Mouse (Mus musculus): ENCODE measurements at regions not wholly inside any gene's neighbourhood (a gene's known extent, or its start where the extent isn't known, plus 50 kb on each side); places are given as distances from the start of the nearest gene placed in this dataset.

DNA sequence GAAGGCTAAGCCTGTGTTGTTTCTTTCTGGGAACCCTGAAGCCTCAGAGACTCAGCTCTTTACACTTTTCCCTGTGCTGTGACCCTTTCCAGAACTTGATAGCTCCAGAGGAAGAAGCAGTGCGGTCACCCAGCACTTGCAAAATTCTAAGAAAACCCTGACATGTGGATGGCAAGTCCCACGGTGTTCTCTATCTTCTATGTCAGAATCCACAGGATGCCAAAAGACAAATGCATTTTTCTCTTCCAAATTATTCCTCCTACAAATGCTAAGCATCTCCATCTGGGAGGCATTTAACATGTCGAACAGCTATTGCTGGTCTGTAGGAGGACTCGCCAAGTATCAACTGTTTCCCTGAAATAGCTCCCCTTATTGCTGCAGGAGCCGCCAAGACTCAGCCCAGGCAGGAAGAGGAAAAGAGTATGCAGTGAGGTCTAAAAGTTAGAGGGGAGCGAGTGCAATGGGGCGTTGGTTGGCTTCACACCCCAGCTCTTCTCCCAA lies 274.0 kb upstream of the Xylt1 start:
- no peak for DNase-seq (ENCODE audit: low spot score in 2 of 2)

DNA sequence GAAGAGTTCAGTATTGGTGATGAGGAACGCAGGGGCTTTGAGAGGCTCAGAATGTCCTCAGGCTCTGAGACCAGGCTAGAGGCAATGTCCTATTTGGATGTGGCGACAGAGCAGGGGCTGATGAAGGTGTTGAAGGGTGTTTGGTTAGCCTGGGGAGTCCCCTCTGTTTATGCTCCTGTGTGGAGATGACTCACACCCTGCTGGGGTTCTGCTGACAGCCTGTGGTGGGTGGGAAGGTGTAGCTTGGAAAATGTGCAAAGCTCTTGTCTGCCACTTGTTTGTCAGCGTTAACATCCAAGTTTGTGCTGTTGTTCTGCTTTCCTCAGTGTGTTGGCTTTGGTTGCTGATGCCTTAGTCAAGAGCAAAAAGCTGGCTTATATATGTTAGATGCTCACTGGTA lies 272.4 kb upstream of the Xylt1 start:
- DNase-seq (ENCODE audit: low spot score in 2 of 2), result no peak

DNA sequence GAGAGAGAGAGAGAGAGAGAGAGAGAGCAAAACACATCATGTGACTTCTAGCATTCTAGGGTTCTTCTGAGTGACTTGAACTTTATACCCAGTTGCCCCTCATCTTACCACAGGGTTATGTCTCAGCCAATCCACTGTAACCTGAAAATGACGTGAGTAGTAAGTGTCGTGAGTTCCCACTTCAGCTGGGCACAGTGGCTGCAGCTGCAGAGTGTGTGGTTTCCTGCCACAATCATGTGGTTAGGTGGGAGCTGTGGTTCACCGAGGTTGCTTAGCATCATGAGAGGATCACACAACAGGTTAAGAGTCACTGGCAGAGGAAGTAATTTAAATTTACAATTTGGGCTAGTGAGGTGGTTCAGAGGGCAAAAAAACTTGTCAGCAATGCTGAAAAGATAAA lies 253.1 kb upstream of the Xylt1 start:
- DNase-seq (ENCODE audit: low spot score in 2 of 2), result no peak

DNA sequence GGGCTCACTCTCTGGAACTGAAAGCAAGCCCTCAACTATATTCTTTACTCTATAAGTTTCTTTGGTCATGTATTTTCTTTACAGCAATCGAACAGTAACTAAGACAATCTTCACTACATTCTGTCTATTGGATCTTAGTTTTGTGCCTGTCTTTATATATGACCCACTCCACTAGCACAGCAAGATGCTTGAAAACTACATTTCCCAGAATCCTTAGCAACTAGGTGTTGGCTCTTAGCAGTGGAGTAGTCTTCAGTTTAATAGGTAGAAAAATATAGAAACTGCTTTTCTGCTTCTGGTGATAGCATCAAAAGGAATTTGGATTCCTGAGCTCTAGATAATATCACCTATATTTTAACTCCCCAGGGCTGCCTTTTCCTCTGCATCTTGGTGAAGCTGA lies 245.9 kb upstream of the Xylt1 start:
- DNase-seq (ENCODE audit: low spot score in 2 of 2), result no peak

DNA sequence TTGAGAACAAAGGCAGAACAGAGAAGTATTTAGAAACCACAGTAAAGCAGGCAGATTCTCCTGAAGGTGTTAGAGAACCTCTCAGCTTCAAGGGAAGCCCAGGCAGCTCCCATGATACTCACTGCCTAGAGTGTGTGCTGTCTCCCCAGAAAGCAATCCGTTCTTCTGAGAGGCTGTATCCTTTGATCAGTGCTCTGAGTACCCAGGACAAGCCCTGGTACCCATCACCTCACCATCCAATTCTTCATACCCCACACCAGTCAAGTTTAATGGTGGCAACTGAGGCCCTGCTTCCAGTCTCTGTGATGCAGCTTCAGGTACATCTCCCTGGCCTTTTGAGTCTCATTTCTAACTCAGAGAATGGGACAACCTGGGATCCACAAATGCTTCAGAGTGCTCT lies 242.1 kb upstream of the Xylt1 start:
- DNase-seq (ENCODE audit: low spot score in 2 of 2), result no peak

DNA sequence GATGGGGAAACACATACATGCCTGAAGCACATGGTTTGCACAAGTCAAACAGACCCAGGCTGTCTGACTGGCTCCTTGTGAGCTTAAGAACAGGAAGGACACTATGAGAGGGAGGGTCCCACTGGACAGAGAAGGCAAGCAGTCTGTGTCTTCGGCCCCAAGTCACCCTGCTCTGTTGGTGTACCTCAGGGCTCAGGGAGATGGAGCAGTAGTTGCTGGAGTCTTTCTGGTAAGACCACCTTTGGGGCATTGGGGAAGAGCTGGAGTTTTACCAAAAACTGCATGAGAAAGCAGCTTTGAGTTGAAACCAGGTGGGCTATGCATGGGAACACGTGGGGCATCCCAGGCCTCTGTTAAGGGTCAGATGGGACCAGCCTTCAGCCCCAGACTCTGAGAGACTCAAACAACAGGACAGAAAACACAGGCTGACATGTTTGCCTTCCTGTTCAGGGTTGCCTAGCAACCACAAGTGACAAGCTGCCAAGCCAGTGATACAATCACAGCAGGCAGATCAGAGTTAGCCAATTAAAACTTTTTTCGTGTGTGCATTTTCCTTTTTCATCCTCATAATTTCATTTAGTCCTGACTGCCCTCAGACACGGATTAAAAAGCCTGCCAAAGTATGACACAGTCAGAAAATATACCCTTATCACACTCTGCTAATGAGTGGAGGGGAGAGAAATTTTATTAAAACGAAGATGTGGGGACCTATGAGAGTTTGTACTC lies 241.4 kb upstream of the Xylt1 start:
- peak in 1 of 2 experiments; percentile 69 for DNase-seq (ENCODE audit: low spot score in 2 of 2)

DNA sequence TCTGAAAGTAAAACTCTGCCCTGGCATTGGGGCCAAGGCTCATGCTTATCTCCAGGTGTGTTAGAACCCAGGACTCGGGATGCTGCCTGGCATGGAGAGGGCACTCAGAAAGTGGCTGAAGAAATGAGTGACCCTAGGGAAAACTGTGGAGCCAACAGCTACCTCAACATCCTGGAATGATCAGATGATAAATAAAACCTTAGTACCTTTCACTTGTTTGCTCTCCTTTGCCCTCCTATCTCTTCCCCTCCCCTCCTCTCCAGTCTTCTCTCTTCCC lies 240.9 kb upstream of the Xylt1 start:
- no peak for DNase-seq (ENCODE audit: low spot score in 2 of 2)

DNA sequence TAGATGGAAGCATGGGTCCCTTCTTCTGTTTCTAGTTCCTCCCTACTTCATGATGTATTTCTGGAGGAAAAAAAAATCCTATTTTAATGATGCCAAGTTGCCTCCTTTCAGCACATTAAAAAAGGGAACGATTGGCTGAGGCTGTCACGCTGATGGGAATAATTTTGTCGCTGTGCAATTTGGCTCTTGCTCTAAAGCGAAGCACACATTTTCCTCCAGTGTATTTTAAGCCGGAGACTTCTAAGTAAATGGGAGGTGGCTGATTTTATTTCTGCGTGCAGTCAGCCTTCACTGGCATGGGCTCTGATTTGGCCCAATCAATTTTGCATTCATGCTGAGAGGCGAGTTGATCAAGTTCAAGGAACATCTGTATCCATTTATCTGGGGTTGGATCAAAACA lies 234.0 kb upstream of the Xylt1 start:
- no peak for DNase-seq (ENCODE audit: low spot score in 2 of 2)

DNA sequence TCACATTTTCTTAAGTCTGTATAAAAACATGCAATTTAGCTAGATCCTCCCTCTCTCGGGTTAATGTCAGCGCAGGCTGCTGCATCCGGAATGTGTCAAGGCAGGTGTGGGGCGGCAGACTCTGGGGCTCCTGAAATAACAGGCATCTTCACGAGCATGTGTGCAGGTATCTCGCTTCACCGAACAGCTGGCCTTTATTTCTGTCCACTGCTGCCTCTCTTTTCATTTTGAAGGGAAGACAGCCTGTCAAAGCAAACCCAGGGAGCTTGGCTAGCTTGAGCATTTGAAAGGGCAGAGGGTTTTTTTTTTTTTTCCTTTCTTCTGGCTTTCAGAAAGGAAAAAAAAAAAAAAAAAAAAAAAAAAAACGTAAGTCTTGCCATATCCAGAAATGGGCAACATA lies 230.4 kb upstream of the Xylt1 start:
- DNase-seq (ENCODE audit: low spot score in 2 of 2), result no peak

DNA sequence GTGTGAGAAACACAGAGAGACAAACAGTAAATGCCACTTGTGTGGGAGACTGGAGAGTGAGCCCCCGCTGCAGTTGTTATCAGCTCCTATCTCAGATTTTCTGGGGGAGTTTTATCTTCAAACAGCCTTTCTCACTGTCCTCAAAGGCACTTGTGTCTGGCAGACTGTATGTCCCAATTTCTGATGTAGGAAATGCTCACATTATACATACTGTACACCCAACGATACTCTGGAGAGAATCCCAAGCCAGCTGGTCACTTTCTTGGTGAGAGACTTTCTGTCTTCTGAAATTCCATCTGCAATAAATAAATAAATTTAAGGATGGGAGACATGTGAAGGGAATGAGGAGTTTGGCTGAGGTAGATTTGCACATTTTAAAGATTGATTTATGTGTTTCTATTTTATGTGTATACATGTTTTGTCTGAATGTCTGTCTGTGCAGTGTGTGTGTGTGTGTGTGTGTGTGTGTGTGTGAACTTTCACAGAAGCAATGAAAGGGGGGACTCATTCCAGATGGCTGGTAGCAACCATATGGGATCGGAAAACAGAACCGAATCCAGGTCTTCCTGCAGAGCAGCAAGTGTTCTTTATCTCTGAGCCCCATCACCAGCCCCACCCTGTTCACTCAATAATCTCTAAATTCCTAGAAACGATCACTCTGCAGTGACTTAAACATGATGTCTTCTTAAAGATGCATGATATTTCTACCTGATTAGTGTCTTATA lies 226.8 kb upstream of the Xylt1 start:
- no peak for DNase-seq (ENCODE audit: low spot score in 2 of 2)

DNA sequence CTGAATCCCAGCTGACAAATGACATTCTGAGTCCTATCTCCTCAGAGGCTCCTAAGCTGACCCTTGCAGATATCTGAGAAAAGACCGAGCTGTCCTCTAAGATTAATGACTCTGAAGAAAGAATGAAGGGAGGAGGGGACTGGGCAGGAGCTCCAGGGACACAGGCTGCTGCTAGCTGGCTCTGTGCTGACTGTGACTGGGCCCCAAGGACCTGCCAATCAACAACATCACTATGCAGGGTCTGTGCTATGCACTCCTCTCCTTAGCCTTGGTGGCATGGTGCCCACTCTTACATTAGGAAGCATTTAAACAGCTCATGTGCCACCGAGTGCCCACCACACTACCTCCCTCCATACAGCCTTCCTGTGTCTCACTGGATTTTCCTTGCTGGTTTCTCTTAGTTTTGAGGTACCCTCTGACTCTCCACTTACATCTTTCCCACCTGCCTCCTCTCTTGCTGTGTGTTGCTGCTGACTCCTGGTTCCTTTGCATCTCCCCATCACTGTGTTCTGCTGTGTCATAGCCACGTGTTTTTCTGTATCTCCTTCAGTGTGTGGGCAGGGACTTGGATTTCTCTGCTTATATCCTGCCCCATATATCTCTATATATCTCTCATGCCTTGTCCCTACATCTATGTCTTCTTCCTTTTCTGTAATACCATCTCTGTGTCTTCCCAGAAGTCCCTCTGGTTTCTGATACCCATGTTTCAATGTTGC lies 219.4 kb upstream of the Xylt1 start:
- no peak for DNase-seq (ENCODE audit: low spot score in 2 of 2)

DNA sequence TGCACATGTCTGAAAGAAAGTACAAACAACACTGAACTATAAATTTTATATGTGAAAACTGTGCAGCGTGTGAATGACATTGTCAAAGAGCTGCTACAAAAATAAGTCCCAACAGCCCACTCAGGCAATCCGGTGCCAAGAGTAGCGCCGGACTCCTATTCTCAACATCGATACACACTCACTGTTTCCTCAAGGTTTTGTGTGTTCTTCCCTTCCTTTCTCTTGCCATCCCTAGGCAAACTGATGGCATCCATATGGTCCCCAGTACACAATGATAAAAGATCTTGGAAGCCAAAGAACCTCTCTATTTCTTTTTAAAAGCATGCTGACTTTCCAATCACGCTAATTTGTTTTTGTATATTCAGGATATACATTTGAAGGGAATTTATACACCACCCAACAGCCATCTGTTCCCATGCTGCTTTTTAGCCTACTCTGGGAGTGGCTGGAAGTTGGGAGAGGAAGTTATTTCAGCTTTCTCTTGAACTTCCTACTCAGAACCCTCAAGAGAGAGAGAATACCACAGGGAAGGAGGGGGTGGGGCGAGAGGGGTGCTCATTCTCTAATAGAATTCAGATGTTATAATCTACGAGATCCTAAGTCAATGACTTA lies 205.9 kb upstream of the Xylt1 start:
- DNase-seq (ENCODE audit: low spot score in 2 of 2), result no peak

DNA sequence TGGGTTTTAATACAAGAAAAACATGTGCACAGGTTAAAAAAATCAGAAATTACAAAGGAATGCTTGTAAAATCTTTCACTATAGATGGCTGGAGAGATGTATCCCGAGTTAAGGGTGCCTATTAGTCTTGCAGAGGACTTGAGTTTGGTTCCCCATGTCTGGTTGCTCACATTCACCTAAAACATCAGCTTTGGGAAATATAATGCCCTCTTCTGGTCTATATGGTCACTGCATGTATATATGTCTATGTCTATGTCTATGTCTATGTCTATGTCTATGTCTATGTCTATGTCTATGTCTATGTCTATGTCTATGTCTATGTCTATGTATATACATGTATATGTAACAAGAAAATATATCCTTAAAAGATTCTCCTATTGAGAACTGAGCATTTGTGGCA lies 196.8 kb upstream of the Xylt1 start:
- DNase-seq (ENCODE audit: low spot score in 2 of 2), result no peak

DNA sequence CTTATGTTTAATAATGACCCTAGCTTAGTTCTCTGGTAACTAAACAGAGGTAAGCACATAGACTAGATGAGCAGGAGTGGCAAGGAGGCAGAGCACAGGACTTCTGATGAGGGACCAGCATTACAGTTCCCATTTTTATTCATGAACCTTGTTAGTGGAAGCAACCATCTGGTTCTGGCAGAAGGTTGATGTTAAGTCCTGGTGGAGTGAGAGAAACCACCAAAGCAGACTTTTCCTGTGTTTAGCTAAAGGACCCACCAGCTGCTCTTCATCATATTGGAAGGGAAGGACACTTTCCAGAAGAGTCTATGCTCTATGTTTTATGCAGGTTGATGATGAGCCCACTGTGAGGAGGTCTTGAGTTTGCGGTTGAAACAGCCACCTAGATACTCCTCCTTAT lies 194.9 kb upstream of the Xylt1 start:
- DNase-seq (ENCODE audit: low spot score in 2 of 2), result no peak

DNA sequence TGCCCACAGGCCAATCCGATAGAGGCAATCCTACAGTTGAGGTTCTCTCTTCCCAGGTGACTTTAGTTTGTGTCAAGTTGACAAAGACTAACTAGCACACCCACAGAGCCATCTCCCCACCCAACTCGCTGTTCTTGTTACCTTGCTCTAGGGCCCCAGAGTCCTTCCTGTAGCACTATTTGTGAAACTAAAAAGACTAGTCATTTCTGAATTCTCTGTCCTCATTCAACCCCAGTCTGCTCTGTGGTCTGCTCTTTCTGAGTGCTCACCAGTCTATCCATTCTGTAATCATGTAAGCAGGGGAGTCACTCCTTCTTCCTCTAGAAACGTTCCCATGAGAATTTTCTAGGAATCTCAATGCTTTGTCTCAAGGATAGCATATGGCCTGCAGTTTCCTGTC lies 184.2 kb upstream of the Xylt1 start:
- DNase-seq (ENCODE audit: low spot score in 2 of 2), result no peak

DNA sequence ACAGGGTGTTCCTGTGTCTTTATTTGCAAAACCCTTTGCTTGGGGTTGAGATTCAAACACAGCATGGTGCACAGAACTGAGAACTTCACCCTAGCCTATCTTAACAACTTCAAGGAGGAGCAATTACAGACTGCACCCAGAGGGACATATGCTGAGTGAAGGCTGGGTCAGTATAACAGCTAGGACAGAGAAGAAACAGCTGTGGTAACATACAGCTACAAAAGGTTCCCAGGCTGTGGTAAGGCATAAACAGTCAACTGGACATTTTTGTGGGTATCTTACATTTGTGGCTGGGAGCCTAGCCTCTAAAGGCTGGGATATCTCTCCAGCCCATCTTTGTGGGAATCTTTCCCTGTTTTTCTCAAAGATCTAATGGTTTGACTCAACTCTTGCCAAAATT lies 154.5 kb upstream of the Xylt1 start:
- no peak for DNase-seq (ENCODE audit: low spot score in 2 of 2)

DNA sequence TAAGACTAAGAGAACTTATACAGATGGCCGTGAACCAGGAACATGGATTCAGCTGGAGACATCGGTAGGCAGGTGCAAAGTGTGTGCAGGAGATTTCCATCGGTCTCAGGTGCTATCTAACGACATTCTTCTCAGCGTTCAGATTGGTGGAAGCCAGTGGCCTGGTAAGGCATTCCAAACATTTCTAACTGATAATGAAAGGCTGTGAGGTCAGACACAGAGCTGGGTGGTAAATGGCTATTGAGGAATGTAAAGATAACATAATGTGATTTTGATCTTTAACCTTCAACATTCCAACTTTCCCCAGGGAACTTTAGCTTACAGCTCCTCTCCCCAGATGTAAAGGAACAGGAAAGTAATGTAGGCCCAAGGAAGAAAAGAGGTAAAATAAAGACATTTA lies 151.2 kb upstream of the Xylt1 start:
- no peak for DNase-seq (ENCODE audit: low spot score in 2 of 2)

DNA sequence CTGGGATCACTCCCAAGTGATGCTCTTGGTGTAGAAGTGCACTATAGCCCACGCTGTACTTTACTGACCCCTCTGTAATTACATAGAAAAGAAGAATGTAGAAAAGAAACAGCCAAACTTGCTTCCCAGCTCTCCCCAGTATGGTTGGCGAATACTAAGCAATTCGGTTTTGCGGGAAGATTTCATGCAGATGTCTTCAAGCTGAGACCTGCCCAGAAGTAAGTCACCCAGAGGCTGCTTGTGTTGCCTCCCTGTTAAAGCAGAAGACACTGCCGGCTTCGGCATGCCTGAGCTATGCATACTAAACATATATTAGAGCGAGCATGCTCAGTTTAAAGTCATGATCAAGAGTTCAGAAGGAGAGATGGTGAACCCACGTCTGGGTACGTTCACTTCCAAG lies 124.0 kb upstream of the Xylt1 start:
- no peak for DNase-seq (ENCODE audit: low spot score in 2 of 2)

DNA sequence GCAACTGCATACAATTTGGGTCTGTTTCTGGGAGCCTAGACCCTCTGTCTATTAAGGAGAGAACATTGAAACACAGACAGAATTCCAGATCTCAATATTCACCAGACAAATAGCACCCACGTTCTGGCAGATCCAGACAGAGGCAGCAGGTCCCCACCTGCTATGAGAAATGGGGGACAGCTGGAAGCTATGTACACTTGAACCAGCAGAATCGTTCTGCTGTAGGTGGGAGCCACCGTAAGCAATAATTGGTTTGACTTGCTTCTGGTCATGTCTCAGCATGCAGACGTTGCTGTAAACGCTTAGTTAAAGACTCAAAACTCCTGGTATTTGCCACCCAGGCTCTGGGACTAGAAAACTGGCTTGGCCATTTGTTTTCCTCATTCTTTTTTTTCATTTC lies 122.2 kb upstream of the Xylt1 start:
- no peak for DNase-seq (ENCODE audit: low spot score in 2 of 2)

DNA sequence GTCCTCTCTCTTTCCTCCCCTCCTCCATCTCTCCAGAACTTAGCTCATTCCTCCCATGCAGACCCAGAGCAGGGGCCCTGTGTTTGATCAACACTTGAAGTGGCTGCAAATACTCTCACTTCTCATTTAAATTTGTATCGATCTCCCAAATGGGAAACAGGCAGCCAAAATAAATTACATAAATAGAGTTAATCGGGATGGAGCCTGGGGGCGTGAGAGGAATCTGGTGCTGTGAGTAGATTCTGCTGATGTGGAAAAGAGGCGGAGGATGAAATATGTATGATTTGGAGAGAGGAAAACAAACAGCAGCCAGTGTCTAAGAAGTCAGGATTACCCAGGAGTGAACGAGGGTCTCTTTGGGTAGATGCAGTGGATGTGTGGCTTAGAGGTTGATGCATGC lies 121.6 kb upstream of the Xylt1 start:
- DNase-seq (ENCODE audit: low spot score in 2 of 2), result no peak

DNA sequence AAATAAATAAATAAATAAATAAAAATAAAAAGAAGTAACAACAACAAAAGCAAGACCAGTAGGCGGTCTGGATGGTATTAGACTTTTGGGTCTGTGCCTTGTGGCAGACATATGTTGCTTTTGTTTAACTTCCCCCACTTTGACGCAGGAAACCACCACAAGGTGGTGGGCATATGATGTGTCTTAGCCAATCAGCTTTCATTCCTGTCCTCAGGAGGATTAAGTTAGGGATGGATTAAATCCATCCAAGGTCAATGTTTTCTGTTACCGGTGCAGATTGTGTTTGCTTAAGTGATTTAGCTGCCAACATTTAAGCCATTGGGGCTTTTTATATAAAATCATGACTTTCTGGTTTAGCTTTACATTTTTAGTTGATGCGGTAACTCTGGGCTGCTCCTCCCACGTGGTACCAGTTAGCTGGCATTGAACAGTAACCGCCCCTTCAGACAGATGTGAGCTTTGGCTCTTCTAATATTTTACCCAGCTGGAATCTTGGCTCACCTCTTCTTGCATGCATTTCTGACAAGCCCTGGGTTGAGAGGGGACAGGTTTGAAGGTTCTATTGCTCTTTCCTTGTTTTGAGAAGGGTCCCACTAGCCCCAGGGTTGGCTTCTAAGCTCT lies 121.0 kb upstream of the Xylt1 start:
- DNase-seq (ENCODE audit: low spot score in 2 of 2), result no peak

DNA sequence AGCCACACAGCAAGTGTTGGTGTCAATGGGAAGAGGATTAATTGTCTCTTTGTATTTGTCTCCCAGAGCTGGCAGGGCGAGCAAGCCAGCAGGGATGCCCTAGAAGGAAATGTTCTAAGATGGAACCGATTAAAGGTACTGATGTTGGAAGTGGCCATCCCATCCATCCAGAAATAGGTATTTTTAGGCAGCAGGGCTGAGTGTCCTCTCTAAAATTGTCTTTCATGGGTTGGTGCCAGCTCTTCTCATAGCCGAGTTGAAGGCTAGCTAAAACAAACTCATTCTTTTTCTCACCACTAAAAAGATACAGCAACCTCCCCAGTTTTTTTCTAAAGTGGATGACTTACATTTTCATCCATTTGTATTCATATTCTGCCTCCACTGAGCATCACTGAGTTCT lies 120.2 kb upstream of the Xylt1 start:
- no peak for DNase-seq (ENCODE audit: low spot score in 2 of 2)
